In the genomic region with DNA sequence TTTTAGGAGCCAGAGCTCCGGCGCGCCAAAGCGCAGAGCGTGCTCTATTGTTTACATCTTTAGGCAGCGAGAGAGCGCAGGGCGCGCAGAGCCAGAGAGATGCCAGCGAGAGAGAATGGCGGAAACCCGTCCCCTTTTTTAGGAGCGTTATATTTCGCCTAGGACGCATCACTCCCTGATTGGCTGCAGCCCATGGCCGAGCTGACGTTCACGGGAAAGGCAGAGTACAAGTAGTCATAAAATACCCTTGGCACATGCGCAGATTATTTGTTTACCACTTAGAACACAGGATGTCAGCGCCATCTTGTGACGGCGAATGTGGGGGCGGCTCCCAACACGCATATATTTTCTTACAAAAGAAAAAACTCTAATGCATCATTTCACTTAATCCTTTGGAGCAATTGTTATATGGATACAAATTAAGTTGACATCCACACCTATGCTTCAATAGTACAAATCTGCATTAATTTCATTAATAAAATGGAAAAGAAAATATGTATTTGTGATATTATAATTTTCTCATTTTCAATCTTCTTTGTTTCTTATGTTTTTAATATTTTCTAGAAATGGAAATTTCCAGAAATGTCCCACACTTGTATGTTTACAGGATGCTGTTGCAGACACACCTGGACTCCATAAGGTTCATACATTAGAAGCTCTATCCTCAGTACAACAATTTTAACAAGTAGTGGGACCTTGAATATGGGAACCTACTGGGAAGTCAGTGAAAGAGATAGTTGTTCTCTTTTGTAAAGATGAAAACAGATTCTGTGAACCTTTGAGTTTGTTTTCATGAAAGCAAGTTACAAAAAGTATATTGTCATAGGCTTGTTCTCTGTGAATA, we compare ENCODE assay signal across 8 mouse cellular contexts.
DNase-seq lines count a peak whose midpoint lies in the region; ATAC-seq and TF ChIP-seq lines count a peak whose summit lies in the region.
"Not testable (repeated sequence)": the region's sequence is repeated elsewhere in the genome, so short reads cannot be mapped to it uniquely, and the experiment has no call there.

No protein-coding gene starts in this region.

- H3K9ac ChIP-seq in embryonic facial prominence, embryonic 15.5 days; forebrain, postnatal 0 days; heart, postnatal 0 days (replicated peaks; ENCODE audit: low read depth, low read length); hindbrain, postnatal 0 days (replicated peaks; ENCODE audit: low read length); kidney, postnatal 0 days (ENCODE audit: low read depth, low read length); lung, embryonic 16.5 days (ENCODE audit: low read length); midbrain, postnatal 0 days (replicated peaks; ENCODE audit: low read length, poor library complexity, severe bottlenecking); stomach, embryonic 15.5 days: not testable (repeated sequence)

- not testable (repeated sequence) for H3K27ac ChIP-seq in embryonic facial prominence, embryonic 15.5 days (replicated peaks); forebrain, postnatal 0 days (ENCODE audit: low read depth, low read length); heart, postnatal 0 days (ENCODE audit: low read depth); hindbrain, postnatal 0 days; kidney, postnatal 0 days; lung, embryonic 16.5 days (ENCODE audit: low read length); midbrain, postnatal 0 days (ENCODE audit: low read depth, low read length); stomach, embryonic 15.5 days

- H3K9me3 ChIP-seq in embryonic facial prominence, embryonic 15.5 days (replicated peaks); forebrain, postnatal 0 days (ENCODE audit: low read length); heart, postnatal 0 days (replicated peaks; ENCODE audit: control insufficient read depth, low read length); hindbrain, postnatal 0 days (ENCODE audit: low read length); kidney, postnatal 0 days (replicated peaks; ENCODE audit: low read length); lung, embryonic 16.5 days (ENCODE audit: control insufficient read depth, low read length); midbrain, postnatal 0 days (ENCODE audit: low read length); stomach, embryonic 15.5 days: not testable (repeated sequence)

- 50% methylated on average over 18 of the region's 24 CpGs for WGBS in embryonic facial prominence, embryonic 15.5 days
- WGBS in forebrain, postnatal 0 days = 65% methylated on average over 17 of the region's 24 CpGs
- 44% methylated on average over 9 of the region's 24 CpGs for WGBS in heart, postnatal 0 days
- 52% methylated on average over 10 of the region's 24 CpGs for WGBS in hindbrain, postnatal 0 days
- 47% methylated on average over 10 of the region's 24 CpGs for WGBS in kidney, postnatal 0 days
- 48% methylated on average over 10 of the region's 24 CpGs for WGBS in lung, embryonic 16.5 days
- 48% methylated on average over 11 of the region's 24 CpGs for WGBS in midbrain, postnatal 0 days
- 60% methylated on average over 21 of the region's 24 CpGs for WGBS in stomach, embryonic 15.5 days

- H3K4me2 ChIP-seq in embryonic facial prominence, embryonic 15.5 days (replicated peaks) = 0 out of 2 replicates have a peak overlapping the region, but pooled peaks have one; percentile 21
- H3K4me2 ChIP-seq in forebrain, postnatal 0 days (ENCODE audit: low read depth) = peak overlapping the region; percentile 40
- H3K4me2 ChIP-seq in heart, postnatal 0 days (ENCODE audit: low read depth, low read length) = peak overlapping the region; percentile 36; the same call in 1 of the 2 replicates
- peak overlapping the region; percentile 38; the same call in 1 of the 2 replicates for H3K4me2 ChIP-seq in hindbrain, postnatal 0 days (ENCODE audit: low read depth, low read length)
- H3K4me2 ChIP-seq in kidney, postnatal 0 days (ENCODE audit: low read length) = peak overlapping the region; percentile 39
- H3K4me2 ChIP-seq in lung, embryonic 16.5 days (ENCODE audit: low read depth, low read length) = peak overlapping the region; percentile 45
- H3K4me2 ChIP-seq in midbrain, postnatal 0 days (ENCODE audit: low read depth, low read length, poor library complexity, severe bottlenecking) = peak overlapping the region; percentile 15; the same call in 1 of the 2 replicates
- H3K4me2 ChIP-seq in stomach, embryonic 15.5 days = peak overlapping the region; percentile 19; the same call in 1 of the 2 replicates

- peak; percentile 24 for DNase-seq in forebrain, postnatal 0 days
- not testable (repeated sequence) for DNase-seq in heart, postnatal 0 days (ENCODE audit: low spot score); hindbrain, postnatal 0 days (ENCODE audit: low spot score); midbrain, postnatal 0 days (ENCODE audit: low spot score)
- peak; percentile 8 for DNase-seq in kidney, postnatal 0 days (ENCODE audit: low spot score)

- not testable (repeated sequence) for ATAC-seq in embryonic facial prominence, embryonic 15.5 days (ENCODE audit: insufficient number of reproducible peaks, low FRiP score, low TSS enrichment, low read depth); heart, postnatal 0 days (ENCODE audit: insufficient read depth, low read depth); hindbrain, postnatal 0 days; kidney, postnatal 0 days (replicated peaks; ENCODE audit: low FRiP score, low read depth); lung, embryonic 16.5 days (ENCODE audit: low read depth); midbrain, postnatal 0 days (ENCODE audit: low FRiP score); stomach, embryonic 15.5 days (ENCODE audit: insufficient read depth, low FRiP score, low read depth)
- peak; percentile 34; the same call in 1 of the 2 replicates for ATAC-seq in forebrain, postnatal 0 days

- not testable (repeated sequence) for H3K36me3 ChIP-seq in embryonic facial prominence, embryonic 15.5 days; forebrain, postnatal 0 days (ENCODE audit: insufficient read depth); heart, postnatal 0 days (replicated peaks; ENCODE audit: control insufficient read depth, insufficient read depth, low read length); hindbrain, postnatal 0 days (ENCODE audit: insufficient read depth, low read length); kidney, postnatal 0 days (ENCODE audit: insufficient read depth, low read length); lung, embryonic 16.5 days (ENCODE audit: control insufficient read depth, insufficient read depth, low read length); midbrain, postnatal 0 days (ENCODE audit: insufficient read depth, low read length); stomach, embryonic 15.5 days

- peak overlapping the region; percentile 25; the same call in 1 of the 2 replicates for H3K4me3 ChIP-seq in embryonic facial prominence, embryonic 15.5 days (replicated peaks)
- H3K4me3 ChIP-seq in forebrain, postnatal 0 days (ENCODE audit: low read depth, low read length) = peak overlapping the region; percentile 25
- peak overlapping the region; percentile 26; the same call in 1 of the 2 replicates for H3K4me3 ChIP-seq in heart, postnatal 0 days (ENCODE audit: low read depth, low read length)
- peak overlapping the region; percentile 26 for H3K4me3 ChIP-seq in hindbrain, postnatal 0 days (ENCODE audit: low read length)
- H3K4me3 ChIP-seq in kidney, postnatal 0 days (replicated peaks; ENCODE audit: low read depth, low read length) = not testable (repeated sequence)
- H3K4me3 ChIP-seq in lung, embryonic 16.5 days (ENCODE audit: low read length) = peak overlapping the region; percentile 29
- H3K4me3 ChIP-seq in midbrain, postnatal 0 days (ENCODE audit: low read depth, low read length) = peak overlapping the region; percentile 22
- H3K4me3 ChIP-seq in stomach, embryonic 15.5 days (replicated peaks) = peak overlapping the region; percentile 23; the same call in 1 of the 2 replicates

- 0 out of 2 replicates have a peak, but pooled peaks have one; percentile 7 for TF ChIP-seq CTCF in forebrain, postnatal 0 days (IDR thresholded peaks at IDR 0.05; ENCODE audit: low read depth)
- TF ChIP-seq CTCF in heart, postnatal 0 days (IDR thresholded peaks at IDR 0.05; ENCODE audit: low read depth); hindbrain, postnatal 0 days (IDR thresholded peaks at IDR 0.05; ENCODE audit: low read depth); kidney, postnatal 0 days (IDR thresholded peaks at IDR 0.05; ENCODE audit: low read depth): not testable (repeated sequence)
- TF ChIP-seq CTCF in midbrain, postnatal 0 days (IDR thresholded peaks at IDR 0.05) = peak; percentile 30; the same call in 1 of the 2 replicates

- TF ChIP-seq EP300 in heart, postnatal 0 days (IDR thresholded peaks at IDR 0.05; ENCODE audit: low read depth) = not testable (repeated sequence)

- H3K4me1 ChIP-seq in embryonic facial prominence, embryonic 15.5 days; forebrain, postnatal 0 days (ENCODE audit: insufficient read depth); heart, postnatal 0 days (ENCODE audit: control insufficient read depth, insufficient read depth); hindbrain, postnatal 0 days (ENCODE audit: insufficient read depth, low read length); kidney, postnatal 0 days (replicated peaks; ENCODE audit: insufficient read depth, low read length); lung, embryonic 16.5 days (replicated peaks; ENCODE audit: control insufficient read depth, insufficient read depth, low read length); midbrain, postnatal 0 days (ENCODE audit: insufficient read depth, low read length); stomach, embryonic 15.5 days: not testable (repeated sequence)

- H3K27me3 ChIP-seq in embryonic facial prominence, embryonic 15.5 days; forebrain, postnatal 0 days (ENCODE audit: insufficient read depth, low read length); heart, postnatal 0 days (ENCODE audit: control insufficient read depth, insufficient read depth, low read length); hindbrain, postnatal 0 days (ENCODE audit: insufficient read depth, low read length); kidney, postnatal 0 days (ENCODE audit: insufficient read depth, low read length); lung, embryonic 16.5 days (ENCODE audit: control insufficient read depth, insufficient read depth, low read depth, low read length); midbrain, postnatal 0 days (ENCODE audit: insufficient read depth, low read length); stomach, embryonic 15.5 days (replicated peaks): not testable (repeated sequence)
